Mouse (Mus musculus) gonadal fat pad, adult 2 months (tissue): ENCODE measurements around the gene Vmn1r43. TPM values are rescaled to one million over a fixed set of nuclear protein-coding genes. Genes with fewer than 3 reads are reported as not detected.
"Not testable (repeated sequence)": the region's sequence is repeated elsewhere in the genome, so short reads cannot be mapped to it uniquely, and the experiment has no call there.

Experiments used
- DNase-seq: peaks from one replicate; pipeline ENCODE4 v3.0.0-alpha.2; 2012; ENCODE audit warnings: low read depth
- polyA plus RNA-seq: library from polyadenylated mRNA; depleted of rRNA; stranded (reverse); fragments of >200 nt; gene quantifications from 2 replicates; pipeline ENCODE4 v1.2.3, GENCODE M21; 2012; rRNA removed

Gene Vmn1r43
- 0.08 and 0.14 TPM in 2 replicates for polyA plus RNA-seq

- DNase-seq: not testable (repeated sequence)
Observed at GRCm38 (mm10) chr6:89876313-89876712, at the start of gene Vmn1r43, which contains the start of gene Vmn1r42. Gene Vmn1r43, minus strand, starts transcription at chr6:89876413. Gene Vmn1r42, minus strand, starts transcription at chr6:89876413.

GRCm38 (mm10) chr6:89883812-89884211, 7.6 kb upstream of the Vmn1r43 start:
- DNase-seq: no peak

GRCm38 (mm10) chr6:89883360-89883759, 7.1 kb upstream of the Vmn1r43 start, which contains the start of gene Vmn1r44:
Gene Vmn1r44, plus strand, starts transcription at chr6:89883660.
- DNase-seq: no peak

GRCm38 (mm10) chr6:89880867-89881266, 4.7 kb upstream of the Vmn1r43 start:
- no peak for DNase-seq

- no peak for DNase-seq
Observed at GRCm38 (mm10) chr6:89876963-89877362, 750 bp upstream of the Vmn1r43 start.

GRCm38 (mm10) chr6:89867976-89868375, 8.2 kb downstream of the Vmn1r43 start:
- DNase-seq: no peak

- DNase-seq: no peak
Observed at GRCm38 (mm10) chr6:89867276-89867675, 8.9 kb downstream of the Vmn1r43 start.

GRCm38 (mm10) chr6:89863792-89864191, 12.4 kb downstream of the Vmn1r43 start:
- no peak for DNase-seq

- no peak for DNase-seq
Observed at GRCm38 (mm10) chr6:89859839-89860238, 16.4 kb downstream of the Vmn1r43 start.

GRCm38 (mm10) chr6:89857552-89857951, 18.7 kb downstream of the Vmn1r43 start:
- no peak for DNase-seq

Other genes starting within 250 kb of the Vmn1r43 start
- 10.4 and 12.5 TPM in 2 replicates for gene Txnrd3, start 232.4 kb downstream of the Vmn1r43 start, polyA plus RNA-seq
- not detected in 2 replicates for gene Vmn1r40, start 168.9 kb downstream of the Vmn1r43 start, polyA plus RNA-seq
- not detected in 2 replicates for gene Vmn1r41, start 135.6 kb downstream of the Vmn1r43 start, polyA plus RNA-seq
- 0.05 TPM in 1 of 2 replicates, not detected in the other for gene Vmn1r42, start within 50 bp of the Vmn1r43 start, polyA plus RNA-seq
- gene Vmn1r44, start 7.2 kb upstream of the Vmn1r43 start, polyA plus RNA-seq: not detected in 2 replicates
- gene Vmn1r45, start 64.2 kb upstream of the Vmn1r43 start, polyA plus RNA-seq: not detected in 2 replicates
- not detected in 2 replicates for gene Vmn1r46, start 92.9 kb upstream of the Vmn1r43 start, polyA plus RNA-seq
- gene Vmn1r47, start 139.7 kb upstream of the Vmn1r43 start, polyA plus RNA-seq: not detected in 2 replicates
- gene Vmn1r48, start 160.4 kb upstream of the Vmn1r43 start, polyA plus RNA-seq: not detected in 2 replicates
- gene Vmn1r49, start 202.1 kb upstream of the Vmn1r43 start, polyA plus RNA-seq: not detected in 2 replicates
- not detected in 2 replicates for gene Vmn1r50, start 225.0 kb upstream of the Vmn1r43 start, polyA plus RNA-seq
- not detected in 2 replicates for gene Vmn1r51, start 246.2 kb upstream of the Vmn1r43 start, polyA plus RNA-seq